Mouse (Mus musculus) heart, embryonic 11.5 days (tissue): ENCODE measurements around the gene Tefm. TPM values are rescaled to one million over a fixed set of nuclear protein-coding genes. Genes with fewer than 3 reads are reported as not detected.
A peak's percentile ranks its signal among the peaks of the same experiment; 100 is the strongest.
"Not testable (repeated sequence)": the region's sequence is repeated elsewhere in the genome, so short reads cannot be mapped to it uniquely, and the experiment has no call there.

Experiments used
- ATAC-seq: fragments of 200-750 bp; cut with Nextera tagmentation; replicated peaks from 2 replicates; pipeline ENCODE4 v1.8.0; 2017; ENCODE audit warnings: moderate library complexity; ENCODE audit not compliant: insufficient number of reproducible peaks, low FRiP score, low TSS enrichment
- H3K27ac ChIP-seq: fragments of 300-500 bp; sonication (generic); 2 replicates; pipeline ENCODE4 v1.5.1; 2014; ENCODE audit warnings: mild to moderate bottlenecking, low read depth, low read length
- H3K27me3 ChIP-seq: fragments of 300-500 bp; sonication (generic); 2 replicates; pipeline ENCODE4 v1.6.1; 2014; ENCODE audit warnings: mild to moderate bottlenecking, low read length, mixed read lengths; ENCODE audit not compliant: control insufficient read depth, insufficient read depth
- H3K36me3 ChIP-seq: fragments of 300-500 bp; sonication (generic); 2 replicates; pipeline ENCODE4 v1.6.1; 2014; ENCODE audit warnings: mild to moderate bottlenecking, low read length, moderate library complexity, mixed read lengths; ENCODE audit not compliant: control insufficient read depth, insufficient read depth
- H3K4me1 ChIP-seq: fragments of 300-500 bp; sonication (generic); 2 replicates; pipeline ENCODE4 v1.6.1; 2014; ENCODE audit warnings: low read length; ENCODE audit not compliant: control insufficient read depth, insufficient read depth
- H3K4me2 ChIP-seq: fragments of 300-500 bp; sonication (generic); 2 replicates; pipeline ENCODE4 v1.6.1; 2014; ENCODE audit warnings: mild to moderate bottlenecking, moderate library complexity
- H3K4me3 ChIP-seq: fragments of 300-500 bp; sonication (generic); 2 replicates; pipeline ENCODE4 v1.5.1; 2014; ENCODE audit warnings: low read depth, low read length
- H3K9ac ChIP-seq: fragments of 300-500 bp; sonication (generic); 2 replicates; pipeline ENCODE4 v1.6.1; 2014; ENCODE audit warnings: mild to moderate bottlenecking, low read depth, low read length, moderate library complexity
- H3K9me3 ChIP-seq: fragments of 300-500 bp; sonication (generic); replicated peaks from 2 replicates; pipeline ENCODE4 v1.6.1; 2016; ENCODE audit warnings: low read length; ENCODE audit not compliant: control insufficient read depth
- WGBS: fragments of 180-500 bp; shearing (Covaris S2); extraction: QIAGEN DNeasy Blood & Tissue Kit; methylation state at CpG from one replicate; pipeline ENCODE4 v1.1.7; 2014; ENCODE audit not compliant: insufficient replicate concordance; 5-methylcytosine and 5-hydroxymethylcytosine counted together
- polyA plus RNA-seq: library from polyadenylated mRNA; unstranded; fragments of >200 nt; fragmentation: Nextera tagmentation; extraction: Ambion mirVana; gene quantifications from 2 replicates; pipeline ENCODE4 v1.2.1, GENCODE M21; 2014

Tefm gene
- polyA plus RNA-seq, 1 experiment from 2014 or later: 31.5 TPM

- Histone ChIP-seq H3K4me2 (no peak overlapping the region), H3K4me3 (no peak overlapping the region), H3K36me3 (no peaks in the 10 kb centered on the region), H3K9ac (no peak overlapping the region), H3K27me3 (peaks cover 43% of the 10 kb centered on the region), H3K4me1 (peaks cover 2% of the 10 kb centered on the region; the same call in 1 of the 2 replicates), H3K27ac (no peak overlapping the region), H3K9me3 (no peaks in the 10 kb centered on the region)
- no peak for ATAC-seq
- WGBS: 73% methylated on average over 8 of the region's 8 CpGs
These were observed 10.4 kb upstream of the Tefm start for GRCm38 (mm10) chr11:80152376-80152775.

DNA sequence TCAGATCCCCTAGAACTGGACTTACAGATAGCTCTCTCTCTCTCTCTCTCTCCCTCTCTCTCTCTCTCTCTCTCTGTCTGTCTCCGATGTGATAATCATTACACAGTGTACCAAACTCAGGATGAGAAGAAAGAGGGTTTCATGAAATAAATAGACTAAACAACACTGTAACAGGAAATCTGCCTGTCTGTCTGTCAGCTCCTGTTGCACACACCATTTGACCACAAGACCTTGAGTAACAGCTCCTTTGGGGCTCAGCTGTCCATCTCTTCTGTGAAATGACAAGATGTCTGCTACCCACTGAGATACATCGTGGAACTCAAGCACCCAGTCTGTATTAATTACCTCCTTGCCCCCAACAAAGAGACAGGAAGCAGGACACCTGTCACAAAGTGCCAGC is 9.6 kb upstream of the Tefm start:
- peaks cover 38% of the 10 kb centered on the region for H3K27me3 ChIP-seq
- no peak overlapping the region for H3K9ac ChIP-seq
- H3K4me3 ChIP-seq: no peak overlapping the region
- H3K9me3 ChIP-seq: no peaks in the 10 kb centered on the region
- H3K27ac ChIP-seq: no peak overlapping the region
- ATAC-seq: no peak
- H3K36me3 ChIP-seq: no peaks in the 10 kb centered on the region
- no peak overlapping the region for H3K4me2 ChIP-seq
- 60% methylated on average over 2 of the region's 2 CpGs for WGBS
- peaks cover 2% of the 10 kb centered on the region; the same call in 1 of the 2 replicates for H3K4me1 ChIP-seq

DNA sequence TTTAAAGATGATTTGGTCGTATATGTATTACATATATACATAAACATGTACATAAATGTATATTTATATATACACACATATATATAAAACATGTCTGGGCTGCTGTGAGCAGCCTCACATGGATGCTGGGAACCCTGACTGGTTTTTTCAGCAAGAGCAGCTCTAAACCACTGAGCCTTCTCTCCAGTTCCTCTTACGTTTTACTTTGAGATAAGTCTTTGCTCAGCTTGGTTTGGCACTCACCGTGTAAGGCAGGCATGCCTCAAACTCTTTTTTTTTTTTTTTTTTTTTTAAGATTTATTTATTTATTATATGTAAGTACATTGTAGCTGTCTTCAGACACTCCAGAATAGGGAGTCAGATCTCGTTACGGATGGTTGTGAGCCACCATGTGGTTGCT is 8.6 kb upstream of the Tefm start:
- H3K27me3 ChIP-seq: peaks cover 33% of the 10 kb centered on the region
- no peak overlapping the region for H3K9ac ChIP-seq
- H3K36me3 ChIP-seq: no peaks in the 10 kb centered on the region
- H3K27ac ChIP-seq: no peak overlapping the region
- peaks cover 2% of the 10 kb centered on the region; the same call in 1 of the 2 replicates for H3K4me1 ChIP-seq
- H3K4me3 ChIP-seq: no peak overlapping the region
- H3K9me3 ChIP-seq: no peaks in the 10 kb centered on the region
- no peak overlapping the region for H3K4me2 ChIP-seq
- no peak for ATAC-seq
- WGBS: 72% methylated on average over 5 of the region's 5 CpGs

DNA sequence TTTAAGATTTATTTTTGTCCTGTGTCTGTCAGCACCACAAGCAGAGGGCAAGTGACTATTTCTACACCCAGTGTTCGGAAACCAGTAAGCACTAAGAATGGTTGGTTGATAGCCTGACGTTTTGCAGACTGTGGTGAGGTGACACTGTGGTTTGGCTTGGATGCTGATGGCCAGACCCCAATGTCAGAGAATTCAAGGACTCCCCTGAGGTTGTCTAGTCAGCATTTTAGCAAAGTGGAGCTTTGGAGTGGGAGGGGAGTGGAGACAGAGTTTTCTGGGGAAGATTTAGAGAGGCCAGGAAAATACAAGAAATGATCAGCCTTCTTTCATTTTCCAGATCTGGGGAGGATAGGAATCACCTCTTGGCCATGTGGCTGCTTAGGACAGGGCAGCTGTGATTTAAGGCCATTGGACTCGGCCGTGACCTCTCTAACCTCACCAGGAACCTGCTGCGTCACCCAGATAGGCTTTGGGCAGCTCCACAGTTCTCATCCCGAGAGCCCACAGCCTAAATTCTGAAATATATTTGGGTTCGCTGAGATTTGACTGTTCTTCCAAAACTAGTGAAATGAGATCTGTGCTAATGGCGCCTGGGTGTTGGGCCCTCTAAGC is 7.5 kb upstream of the Tefm start:
- H3K4me3 ChIP-seq: no peak overlapping the region
- ATAC-seq: no peak
- no peaks in the 10 kb centered on the region for H3K9me3 ChIP-seq
- H3K4me2 ChIP-seq: no peak overlapping the region
- WGBS: 73% methylated on average over 8 of the region's 8 CpGs
- H3K4me1 ChIP-seq: peaks cover 2% of the 10 kb centered on the region; the same call in 1 of the 2 replicates
- no peaks in the 10 kb centered on the region for H3K36me3 ChIP-seq
- H3K27me3 ChIP-seq: peaks cover 23% of the 10 kb centered on the region
- no peak overlapping the region for H3K9ac ChIP-seq
- H3K27ac ChIP-seq: no peak overlapping the region

- 62% methylated on average over 2 of the region's 4 CpGs for WGBS
- ATAC-seq, H3K27ac ChIP-seq: not testable (repeated sequence)
These were observed 7.0 kb upstream of the Tefm start for GRCm38 (mm10) chr11:80148974-80149373.

DNA sequence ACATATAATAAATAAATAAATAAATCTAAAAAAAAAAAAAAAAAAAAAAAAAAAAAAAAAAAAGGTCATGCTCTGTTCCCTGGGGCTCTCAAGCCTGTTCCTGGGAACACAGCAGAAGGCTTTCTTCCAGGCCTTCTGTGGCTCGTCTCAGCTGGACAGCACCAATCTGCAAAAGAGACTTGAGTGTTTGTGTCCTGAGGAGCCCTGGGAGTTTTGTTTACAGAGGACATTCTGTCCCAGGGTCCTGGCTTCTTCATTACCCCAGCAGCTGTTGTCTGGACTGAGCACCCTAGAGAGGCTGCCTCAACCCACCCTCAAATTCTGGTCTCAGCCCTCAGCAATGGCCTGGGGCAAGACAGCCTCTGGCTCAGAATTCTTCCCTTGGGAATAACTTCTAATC is 6.3 kb upstream of the Tefm start:
- H3K4me3 ChIP-seq: no peak overlapping the region
- ATAC-seq: no peak
- no peaks in the 10 kb centered on the region for H3K4me1 ChIP-seq
- no peak overlapping the region for H3K4me2 ChIP-seq
- H3K27ac ChIP-seq: no peak overlapping the region
- WGBS: 29% methylated on average over 1 of the region's 1 CpGs
- H3K27me3 ChIP-seq: peaks cover 12% of the 10 kb centered on the region
- no peaks in the 10 kb centered on the region for H3K9me3 ChIP-seq
- no peaks in the 10 kb centered on the region for H3K36me3 ChIP-seq
- no peak overlapping the region for H3K9ac ChIP-seq

More at GRCm38 (mm10) chr11:80148974-80149373, 7.0 kb upstream of the Tefm start:
- not testable (repeated sequence) for H3K36me3 ChIP-seq, H3K4me1 ChIP-seq, H3K9me3 ChIP-seq, H3K9ac ChIP-seq, H3K4me2 ChIP-seq, H3K4me3 ChIP-seq
- peaks cover 17% of the 10 kb centered on the region for H3K27me3 ChIP-seq

DNA sequence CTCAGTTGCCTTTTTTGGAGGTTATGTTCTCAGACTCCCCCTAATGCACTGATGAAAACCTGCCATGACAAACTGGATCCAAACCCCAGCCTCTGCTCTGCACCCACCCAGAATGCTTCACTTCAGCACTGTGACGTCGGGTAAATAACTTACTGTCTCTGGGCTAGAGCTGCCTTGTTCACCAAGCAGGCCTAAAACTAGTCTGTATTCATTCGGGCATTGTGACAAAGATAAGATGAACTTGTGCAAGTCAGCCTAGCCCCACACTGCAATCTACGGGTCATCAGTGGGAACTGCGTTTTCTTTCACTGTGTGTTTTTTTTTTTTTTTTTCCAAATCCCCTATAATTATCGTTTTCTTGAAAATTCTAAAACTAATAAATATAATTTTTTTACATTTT is 5.8 kb upstream of the Tefm start:
- 65% methylated on average over 6 of the region's 6 CpGs for WGBS
- no peak overlapping the region for H3K27ac ChIP-seq
- ATAC-seq: no peak
- 0 out of 2 replicates have a peak, but pooled peaks cover 2% of the 10 kb centered on the region for H3K4me1 ChIP-seq
- H3K27me3 ChIP-seq: peaks cover 8% of the 10 kb centered on the region; the same call in 1 of the 2 replicates
- no peak overlapping the region for H3K4me3 ChIP-seq
- no peaks in the 10 kb centered on the region for H3K36me3 ChIP-seq
- H3K4me2 ChIP-seq: no peak overlapping the region
- no peak overlapping the region for H3K9ac ChIP-seq
- H3K9me3 ChIP-seq: no peaks in the 10 kb centered on the region

GRCm38 (mm10) chr11:80145787-80146275 is 3.9 kb upstream of the Tefm start:
- Histone ChIP-seq H3K27ac (no peak overlapping the region), H3K9me3 (no peaks in the 10 kb centered on the region), H3K4me1 (0 out of 2 replicates have a peak, but pooled peaks cover 2% of the 10 kb centered on the region), H3K4me3 (no peak overlapping the region), H3K36me3 (no peaks in the 10 kb centered on the region), H3K9ac (no peak overlapping the region), H3K4me2 (no peak overlapping the region), H3K27me3 (no peaks in the 10 kb centered on the region)
- ATAC-seq: no peak
- WGBS: 53% methylated on average over 10 of the region's 10 CpGs

GRCm38 (mm10) chr11:80142872-80143271 is 897 bp upstream of the Tefm start:
- Histone ChIP-seq H3K27me3 (no peaks in the 10 kb centered on the region), H3K4me2 (peak overlapping the region; percentile 68), H3K27ac (no peak overlapping the region), H3K9ac (no peak overlapping the region), H3K4me3 (peak overlapping the region; percentile 77), H3K4me1 (0 out of 2 replicates have a peak, but pooled peaks cover 2% of the 10 kb centered on the region), H3K9me3 (no peaks in the 10 kb centered on the region), H3K36me3 (0 out of 2 replicates have a peak, but pooled peaks cover 2% of the 10 kb centered on the region)
- no peak for ATAC-seq
- 37% methylated on average over 8 of the region's 8 CpGs for WGBS
